Comparison of ENCODE assay signal across 9 mouse cellular contexts in the genomic region with DNA sequence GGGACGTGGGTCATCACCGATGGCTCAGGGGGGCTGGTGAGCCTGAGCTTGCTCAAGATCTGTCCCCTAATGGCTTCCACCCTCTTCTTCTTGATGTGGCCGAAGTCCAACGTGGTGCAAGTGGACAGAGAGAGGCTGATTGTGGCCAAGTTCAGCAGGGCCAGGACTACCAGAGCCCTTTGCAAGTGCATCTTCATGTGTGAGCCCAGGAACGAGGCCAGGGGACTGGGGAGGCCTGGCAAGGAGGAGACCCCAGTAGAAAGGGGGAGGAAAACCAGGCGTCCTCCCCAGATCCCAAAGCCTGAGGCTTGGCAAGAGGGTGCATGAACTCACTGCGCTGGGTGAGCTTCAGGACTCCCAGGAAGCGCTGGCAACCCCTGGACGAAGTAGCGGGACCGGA. TPM values are rescaled to one million over a fixed set of nuclear protein-coding genes. Genes with fewer than 3 reads are reported as not detected.
DNase-seq lines count a peak whose midpoint lies in the region; ATAC-seq lines count a peak whose summit lies in the region.
"Had no signal": no experiment of that assay in that cellular context is flagged by ENCODE, and none has a peak within 500 bp of the region (broad histone marks: within the 10 kb centered on the region; RNA-seq: fewer than 3 reads in every experiment).

No protein-coding gene starts in this region.

- WGBS in hindbrain, embryonic 11.5 days = 21% methylated on average over 11 of the region's 11 CpGs
- WGBS in midbrain, embryonic 13.5 days = 25% methylated on average over 11 of the region's 11 CpGs

- peak overlapping the region; percentile 86 for H3K4me2 ChIP-seq in hindbrain, embryonic 11.5 days (replicated peaks; ENCODE audit: low read depth, low read length)
- peak overlapping the region; percentile 90 for H3K4me2 ChIP-seq in midbrain, embryonic 13.5 days (replicated peaks)

- H3K9me3 ChIP-seq in hindbrain, embryonic 11.5 days (ENCODE audit: control insufficient read depth, low read length) = no peaks in the 10 kb centered on the region
- no peaks in the 10 kb centered on the region for H3K9me3 ChIP-seq in midbrain, embryonic 13.5 days

- peak; percentile 55 for DNase-seq in left cerebral cortex, postnatal 4 days
- DNase-seq in left cerebral cortex, adult 9 months (ENCODE audit: low spot score in 2 of 2) = no peak
- DNase-seq in cerebellum, postnatal 14 days = peak; percentile 44 to 65
- peak; percentile 39 for DNase-seq in hindbrain, embryonic 11.5 days (ENCODE audit: low spot score)
- no peak for DNase-seq in spleen, adult 12 weeks (ENCODE audit: low spot score)
- DNase-seq in layer of hippocampus, postnatal 14 days (ENCODE audit: low spot score in 2 of 2) = no peak
- DNase-seq in left cerebral cortex, postnatal 36 days (ENCODE audit: low spot score in 2 of 2) = no peak

- intact Hi-C loops in left cerebral cortex, postnatal 4 days (cut with DNase I) = loop anchor here (2.0 to 5.0 kb wide), 2 partner anchors 120 to 213 kb away; no protein-coding TSS in a partner anchor
- intact Hi-C loops in left cerebral cortex, postnatal 36 days (cut with DNase I) = loop anchor here (1.0 to 2.0 kb wide), 3 partner anchors 51 to 213 kb away; no protein-coding TSS in a partner anchor

- peaks cover 7% of the 10 kb centered on the region for H3K4me1 ChIP-seq in hindbrain, embryonic 11.5 days (replicated peaks; ENCODE audit: control insufficient read depth, insufficient read depth, low read length)
- peaks cover 30% of the 10 kb centered on the region for H3K4me1 ChIP-seq in midbrain, embryonic 13.5 days (replicated peaks)

- H3K27ac ChIP-seq in hindbrain, embryonic 11.5 days (ENCODE audit: low read depth, low read length) = 0 out of 2 replicates have a peak overlapping the region, but pooled peaks have one; percentile 6
- H3K27ac ChIP-seq in midbrain, embryonic 13.5 days = no peak overlapping the region
- H3K27ac ChIP-seq: macrophage had no signal

- H3K4me3 ChIP-seq in hindbrain, embryonic 11.5 days (ENCODE audit: low read depth, low read length) = peak overlapping the region; percentile 55
- peak overlapping the region; percentile 51 for H3K4me3 ChIP-seq in midbrain, embryonic 13.5 days (replicated peaks)

- no peak for ATAC-seq in hindbrain, embryonic 11.5 days (ENCODE audit: low FRiP score)
- ATAC-seq in midbrain, embryonic 13.5 days = no peak

- H3K27me3 ChIP-seq in hindbrain, embryonic 11.5 days (ENCODE audit: control insufficient read depth, insufficient read depth, low read length) = peaks cover 7% of the 10 kb centered on the region; the same call in 1 of the 2 replicates
- H3K27me3 ChIP-seq in midbrain, embryonic 13.5 days = peaks cover 36% of the 10 kb centered on the region

- H3K9ac ChIP-seq in hindbrain, embryonic 11.5 days (ENCODE audit: low read depth, low read length) = peak overlapping the region; percentile 37
- H3K9ac ChIP-seq in midbrain, embryonic 13.5 days (replicated peaks) = peak overlapping the region; percentile 68; the same call in 1 of the 2 replicates

- no peaks in the 10 kb centered on the region for H3K36me3 ChIP-seq in hindbrain, embryonic 11.5 days (ENCODE audit: control insufficient read depth, insufficient read depth, low read length)
- no peaks in the 10 kb centered on the region for H3K36me3 ChIP-seq in midbrain, embryonic 13.5 days

RNA-seq across cellular contexts. Expression of gene Tgfb3, which starts 1.1 kb away (rescaled TPM):
- total RNA-seq in left cerebral cortex, postnatal 4 days (2021) = 1 to 10 TPM; 6.5 to 7.0 TPM
- polyA plus RNA-seq in hindbrain, embryonic 11.5 days (2014; fragmentation: Nextera tagmentation; extraction: Ambion mirVana) = 5.7 and 6.0 TPM in 2 replicates
- 2.7 and 3.4 TPM in 2 replicates for polyA plus RNA-seq in midbrain, embryonic 13.5 days (2015; fragmentation: Nextera tagmentation; extraction: Ambion mirVana)
- 10 to 100 TPM; 13.1 to 14.2 TPM for total RNA-seq in layer of hippocampus, postnatal 14 days (2021)
- total RNA-seq in left cerebral cortex, postnatal 36 days (2021) = 10 to 100 TPM; 12.7 to 13.9 TPM

RNA-seq across cellular contexts. Expression of gene Ift43, which starts 4.6 kb away (rescaled TPM):
- 10 to 100 TPM; 14.9 to 17.4 TPM for total RNA-seq in left cerebral cortex, postnatal 4 days (2021)
- polyA plus RNA-seq in hindbrain, embryonic 11.5 days (2014; fragmentation: Nextera tagmentation; extraction: Ambion mirVana) = 93.8 and 102 TPM in 2 replicates
- polyA plus RNA-seq in midbrain, embryonic 13.5 days (2015; fragmentation: Nextera tagmentation; extraction: Ambion mirVana) = 74.9 and 80.2 TPM in 2 replicates
- 10 to 100 TPM; 11.3 to 12.0 TPM for total RNA-seq in layer of hippocampus, postnatal 14 days (2021)
- total RNA-seq in left cerebral cortex, postnatal 36 days (2021) = 10 to 100 TPM; 14.4 to 15.8 TPM

Comparison
In these comparisons a context has a peak if more than half of its experiments do, and no peak if none do; other contexts are left out.
1. DNase-seq: peak in left cerebral cortex, postnatal 4 days (single experiment), cerebellum, postnatal 14 days (2 of 2) and hindbrain, embryonic 11.5 days (single experiment); none in left cerebral cortex, adult 9 months (0 of 2), spleen, adult 12 weeks (single experiment), layer of hippocampus, postnatal 14 days (0 of 2) and left cerebral cortex, postnatal 36 days (0 of 2).